Mouse (Mus musculus) brain, embryonic 14.5 days (tissue): ENCODE measurements around the gene Sirt3. TPM values are rescaled to one million over a fixed set of nuclear protein-coding genes. Genes with fewer than 3 reads are reported as not detected.

Experiments used
- DNase-seq: peaks from one replicate; pipeline ENCODE4 v3.0.0-alpha.2; 2011; ENCODE audit warnings: low read depth
- CTCF ChIP-seq: fragments of 200-500 bp; IDR thresholded peaks from 2 replicates; pipeline ENCODE4 v1.5.1; 2012; ENCODE audit warnings: inconsistent platforms, mild to moderate bottlenecking, moderate library complexity, borderline replicate concordance; ENCODE audit not compliant: insufficient read depth, insufficient read length; ENCODE audit errors: extremely low read depth
- POLR2A ChIP-seq: fragments of 200-500 bp; IDR thresholded peaks from 2 replicates; pipeline ENCODE4 v1.6.1; 2012; ENCODE audit warnings: mild to moderate bottlenecking, inconsistent platforms, borderline replicate concordance; ENCODE audit not compliant: poor library complexity, insufficient read depth, insufficient read length, severe bottlenecking; ENCODE audit errors: extremely low read depth
- polyA plus RNA-seq: library from polyadenylated mRNA; depleted of rRNA; stranded (reverse); fragments of >200 nt; gene quantifications from 2 replicates; pipeline ENCODE4 v1.2.3, GENCODE M21; 2012

Gene Sirt3
- polyA plus RNA-seq, 1 experiment: 41.3 TPM

DNA sequence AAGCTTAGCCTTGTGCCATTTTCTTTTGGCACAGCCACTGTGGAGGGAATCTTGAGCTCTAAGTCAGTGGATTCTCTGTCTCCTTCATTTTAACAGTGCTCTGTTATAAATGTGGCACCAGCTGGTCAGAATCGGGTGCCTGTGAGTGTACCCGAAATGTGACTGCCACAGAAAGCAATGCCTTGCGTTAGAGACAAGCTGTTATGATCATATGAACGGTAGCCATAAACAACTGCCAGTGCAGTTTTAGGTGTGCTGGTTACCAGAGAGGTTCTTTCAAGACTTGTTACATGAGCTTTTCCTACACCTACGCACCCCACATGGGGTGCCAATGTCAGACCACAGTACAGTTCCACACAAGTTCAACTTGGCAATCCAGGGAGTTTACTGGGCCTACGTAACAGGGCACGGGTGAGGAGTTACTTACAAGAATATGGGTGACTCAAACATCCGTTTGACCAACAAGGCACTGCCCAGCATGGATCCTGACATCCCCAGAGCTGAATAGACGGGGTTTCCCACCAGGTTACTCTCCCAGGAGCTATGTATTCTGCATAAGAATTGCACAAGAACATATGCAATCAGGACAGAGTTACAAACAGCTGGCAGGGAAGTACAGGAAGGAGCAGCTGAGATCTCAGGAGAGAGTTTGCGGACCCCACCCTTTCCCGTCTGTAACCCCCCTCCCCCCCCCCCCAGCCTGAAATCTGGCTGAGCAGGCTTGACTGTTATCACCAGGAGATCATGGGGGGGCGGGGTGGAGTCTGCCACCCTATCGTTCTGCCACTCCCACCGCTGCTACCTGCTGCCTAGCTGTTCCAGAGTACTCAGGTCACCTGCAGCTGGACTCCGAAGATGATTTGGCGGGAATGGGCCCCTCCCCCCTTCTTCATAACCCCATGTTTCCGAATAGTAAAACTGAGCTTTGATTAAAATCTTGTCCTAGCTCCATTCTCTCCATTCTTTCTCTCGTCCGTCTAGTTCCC is 41.1 kb downstream of the Sirt3 start:
- no peak for DNase-seq
- no peak for TF ChIP-seq POLR2A
- no peak for TF ChIP-seq CTCF

GRCm38 (mm10) chr7:140839556-140839955 is 42.6 kb downstream of the Sirt3 start:
- no peak for DNase-seq

GRCm38 (mm10) chr7:140836243-140837115 is 45.6 kb downstream of the Sirt3 start:
- DNase-seq: peak; percentile 9
- TF ChIP-seq POLR2A (no peak), CTCF (no peak)

More at GRCm38 (mm10) chr7:140839556-140839955, 42.6 kb downstream of the Sirt3 start:
- TF ChIP-seq POLR2A (no peak), CTCF (no peak)

- no peak for DNase-seq
- no peak for TF ChIP-seq CTCF
- TF ChIP-seq POLR2A: no peak
These were observed 46.4 kb downstream of the Sirt3 start for GRCm38 (mm10) chr7:140835758-140836087.

DNA sequence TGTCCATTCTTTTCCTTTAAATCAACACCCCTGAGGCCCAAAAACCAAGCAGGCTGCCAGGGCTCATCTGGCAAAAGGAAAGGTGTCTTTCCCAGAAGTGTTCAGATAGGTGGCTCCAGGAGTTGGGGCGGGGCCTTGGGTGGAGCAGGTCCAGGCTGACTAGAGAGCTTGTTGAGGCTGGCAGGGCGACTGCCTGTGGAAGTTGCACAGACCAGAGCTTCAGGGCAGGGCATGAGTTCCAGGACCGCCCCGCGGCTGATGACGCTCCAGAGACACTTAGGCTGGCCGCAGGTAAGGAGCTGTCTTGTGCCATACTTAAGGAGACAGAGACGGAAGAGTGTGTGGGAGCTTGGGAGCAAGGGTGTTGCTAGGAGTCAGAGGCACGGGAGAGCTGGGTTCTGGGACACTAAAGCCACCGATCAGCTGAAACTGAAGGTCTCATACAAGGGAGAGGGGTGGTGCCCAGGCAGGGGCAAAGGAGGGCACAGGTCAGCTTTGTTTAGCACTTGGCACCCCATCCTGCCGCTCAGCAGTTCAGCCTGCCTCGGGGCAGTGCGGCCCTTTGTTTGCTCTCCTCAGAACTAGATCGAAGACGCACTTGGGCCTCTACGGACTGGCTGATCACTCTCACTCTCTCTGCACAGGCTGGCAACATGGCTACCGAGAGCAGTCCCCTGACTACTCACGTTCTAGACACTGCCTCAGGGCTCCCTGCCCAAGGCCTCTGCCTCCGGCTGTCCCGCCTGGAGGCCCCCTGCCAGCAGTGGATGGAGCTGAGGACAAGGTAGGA is 46.9 kb downstream of the Sirt3 start, which contains the start of gene Urah:
Urah (plus strand) TSS at position 51 of the 790 bp plus-strand sequence.
- DNase-seq: no peak
- TF ChIP-seq CTCF: no peak
- TF ChIP-seq POLR2A: no peak

- no peak for TF ChIP-seq CTCF
- TF ChIP-seq POLR2A: no peak
- DNase-seq: no peak
These were observed 48.8 kb downstream of the Sirt3 start for GRCm38 (mm10) chr7:140833341-140833740.

DNA sequence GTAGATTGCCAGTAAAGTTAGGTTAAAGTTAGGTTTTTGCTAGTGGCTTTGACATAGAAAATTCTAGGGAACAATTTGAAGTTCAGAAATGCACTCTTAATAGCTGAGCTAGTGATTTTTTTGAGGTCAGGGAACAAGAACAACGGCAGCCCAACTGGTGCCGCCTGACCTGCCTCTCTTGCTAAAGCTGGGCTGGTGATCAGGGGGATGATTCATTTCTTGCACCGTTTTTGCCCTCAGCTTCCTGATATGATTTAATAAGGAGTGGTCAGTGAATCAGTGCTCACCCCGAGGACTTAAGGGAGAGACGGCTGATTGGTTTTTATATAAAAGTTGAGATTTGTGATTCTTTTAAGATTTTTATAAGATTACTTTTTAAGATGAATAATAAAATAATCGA is 50.7 kb downstream of the Sirt3 start:
- TF ChIP-seq POLR2A: no peak
- TF ChIP-seq CTCF: no peak
- no peak for DNase-seq

- peak; percentile 74 for DNase-seq
- peak; percentile 57; the same call in 1 of the 2 replicates for TF ChIP-seq CTCF
- TF ChIP-seq POLR2A: no peak
These were observed 53.8 kb downstream of the Sirt3 start for GRCm38 (mm10) chr7:140828171-140828881.

DNA sequence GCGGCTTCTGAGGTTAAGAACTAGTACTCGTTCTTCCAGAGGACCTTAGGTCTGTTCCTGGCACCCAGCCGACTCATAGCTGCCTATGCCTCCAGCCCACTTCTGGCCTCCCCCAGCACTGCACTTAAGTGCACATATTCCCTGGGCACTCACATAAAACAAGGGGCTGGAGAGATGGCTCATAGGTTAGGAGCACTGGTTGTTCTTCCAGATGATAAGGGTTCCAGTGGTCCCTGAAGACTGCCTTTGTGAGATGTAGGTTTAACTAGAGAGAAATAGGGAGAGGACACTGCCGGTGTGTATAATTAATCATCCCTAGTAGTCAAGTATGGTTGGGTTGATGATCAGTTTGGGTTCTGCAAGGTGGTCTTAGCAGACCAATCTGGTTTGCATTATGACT is 59.4 kb downstream of the Sirt3 start:
- TF ChIP-seq POLR2A: no peak
- no peak for DNase-seq

DNA sequence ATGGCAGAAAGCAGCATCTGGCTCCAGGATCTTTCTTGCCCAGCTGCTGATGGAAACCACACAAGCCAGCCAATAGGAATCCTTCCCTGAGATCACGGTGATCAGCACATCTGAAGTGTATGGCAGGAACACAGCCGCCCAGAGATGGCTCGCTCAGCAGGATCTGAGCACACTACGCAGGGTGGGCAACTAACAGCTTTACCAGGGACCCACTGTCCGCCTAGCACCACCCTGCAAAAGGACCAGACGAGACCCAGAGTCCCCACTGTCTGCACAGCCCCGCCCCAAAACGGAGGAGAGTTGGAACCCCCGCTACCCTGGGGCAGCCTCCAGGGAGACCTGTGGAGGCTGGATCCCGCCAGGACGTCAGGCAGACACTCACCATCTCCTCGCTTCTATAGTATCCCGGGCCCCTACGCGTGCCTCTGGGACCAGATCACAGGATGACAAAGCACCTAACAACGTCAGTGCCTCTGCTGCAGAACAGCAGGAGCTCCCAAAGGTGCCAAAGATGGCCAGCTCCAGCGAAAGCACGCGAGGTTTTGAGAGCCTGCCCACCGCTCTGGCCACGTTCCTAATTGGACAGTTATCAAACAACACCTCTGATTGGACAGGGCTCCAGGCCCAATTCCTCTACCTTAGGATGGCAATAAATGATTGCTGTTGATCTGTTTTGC is 60.3 kb downstream of the Sirt3 start, which contains the start of gene Zfp941:
Zfp941 (minus strand) TSS at position 526 of the 677 bp plus-strand sequence.
- TF ChIP-seq POLR2A (peak; percentile 25; the same call in 1 of the 2 replicates), CTCF (no peak)
- DNase-seq: peak; percentile 91
